Mouse (Mus musculus): ENCODE measurements around the gene Trim61. TPM values are rescaled to one million over a fixed set of nuclear protein-coding genes. Genes with fewer than 3 reads are reported as not detected.
"Not testable (repeated sequence)": the region's sequence is repeated elsewhere in the genome, so short reads cannot be mapped to it uniquely, and the experiment has no call there.

Gene Trim61
- not detected for total RNA-seq (2021)
- long read RNA-seq, experiment 1 = 0 reads
- long read RNA-seq, experiment 2 = 0 reads

GRCm38 (mm10) chr8:65018423-65018822 lies at the start of gene Trim61, which contains the start of gene Trim60:
Gene Trim61 (minus strand): TSS chr8:65018523.
Gene Trim60 (minus strand): TSS chr8:65018584.
- no peak for DNase-seq

GRCm38 (mm10) chr8:65067694-65068472 lies 49.6 kb upstream of the Trim61 start:
- DNase-seq = no peak

DNA sequence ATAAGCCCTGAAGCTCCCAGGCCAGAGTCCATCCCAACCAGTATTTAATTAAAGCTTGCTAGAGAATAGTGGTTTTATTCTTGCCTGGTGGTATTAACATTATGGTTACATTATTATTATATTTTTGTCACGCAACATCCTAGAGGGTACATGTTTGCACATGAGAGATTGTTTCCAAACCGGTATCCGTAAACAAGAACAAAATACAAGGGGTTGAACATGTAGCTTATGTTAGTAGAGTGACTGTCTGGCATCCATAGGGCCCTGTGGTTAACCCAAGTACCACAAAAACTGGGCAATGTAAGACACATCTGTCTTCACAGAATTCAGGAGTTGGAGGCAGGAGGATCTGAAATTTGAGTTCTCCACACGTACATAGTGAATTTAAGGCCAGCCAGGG lies 48.7 kb upstream of the Trim61 start:
- DNase-seq = no peak

DNA sequence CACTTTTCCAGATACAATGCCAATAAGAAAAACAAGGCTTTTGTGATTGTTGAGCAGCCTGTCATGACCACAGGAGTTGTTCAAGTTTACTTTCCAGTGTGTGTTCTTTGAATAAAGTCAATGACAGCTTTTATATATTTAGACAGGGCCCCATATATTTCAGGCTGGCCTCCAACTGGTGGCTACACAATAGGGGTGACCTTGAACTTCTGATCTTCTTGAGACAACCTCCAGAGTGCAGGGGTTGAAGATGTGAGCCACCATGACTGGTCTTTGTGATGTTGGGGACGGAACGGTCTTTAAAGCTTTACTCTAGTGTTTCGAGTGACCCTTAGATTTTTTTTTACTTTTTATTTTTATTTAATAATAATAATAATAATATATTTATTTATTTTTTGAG lies 47.3 kb upstream of the Trim61 start:
- DNase-seq = no peak

DNA sequence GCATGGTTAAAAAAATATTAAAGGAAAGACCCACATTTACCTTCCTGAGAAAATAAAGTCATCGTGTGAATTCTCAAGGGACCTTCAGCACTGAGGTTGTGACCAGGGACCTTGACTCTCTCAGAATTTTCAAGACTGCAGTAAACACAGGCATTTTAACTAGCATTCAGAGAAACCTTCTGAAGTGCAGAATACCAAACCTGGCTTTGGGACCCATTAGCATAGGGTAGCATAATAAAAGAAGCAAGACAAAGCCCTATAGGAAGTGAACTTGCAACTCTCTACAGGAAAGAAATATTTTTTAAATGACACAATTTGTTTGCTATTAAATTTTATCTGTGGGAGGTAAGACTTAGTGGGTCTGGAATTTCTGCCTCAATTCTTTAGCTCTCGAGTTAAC lies 45.7 kb upstream of the Trim61 start:
- no peak for DNase-seq

- DNase-seq = no peak
Measured at GRCm38 (mm10) chr8:65062195-65062594, 43.9 kb upstream of the Trim61 start.

DNA sequence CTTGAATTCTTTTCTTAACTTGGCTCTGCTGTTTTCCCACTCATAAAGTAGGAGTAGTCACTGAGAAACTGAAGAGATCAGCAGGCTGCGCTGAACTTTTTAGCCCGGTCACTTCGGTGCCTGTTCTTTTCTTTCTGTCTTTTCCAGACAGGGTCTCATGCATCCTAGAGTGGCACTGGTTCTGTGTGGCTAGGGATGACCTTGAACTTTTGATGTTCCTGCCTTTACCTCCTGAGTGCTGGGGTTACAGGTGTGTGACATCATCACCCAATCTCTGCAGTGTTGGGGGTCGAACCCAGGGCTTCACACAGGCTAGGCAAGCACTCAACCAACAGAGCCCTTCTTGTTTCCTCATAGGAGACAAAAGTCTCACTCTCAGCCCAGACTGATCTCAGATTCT lies 38.4 kb upstream of the Trim61 start:
- no peak for DNase-seq

DNA sequence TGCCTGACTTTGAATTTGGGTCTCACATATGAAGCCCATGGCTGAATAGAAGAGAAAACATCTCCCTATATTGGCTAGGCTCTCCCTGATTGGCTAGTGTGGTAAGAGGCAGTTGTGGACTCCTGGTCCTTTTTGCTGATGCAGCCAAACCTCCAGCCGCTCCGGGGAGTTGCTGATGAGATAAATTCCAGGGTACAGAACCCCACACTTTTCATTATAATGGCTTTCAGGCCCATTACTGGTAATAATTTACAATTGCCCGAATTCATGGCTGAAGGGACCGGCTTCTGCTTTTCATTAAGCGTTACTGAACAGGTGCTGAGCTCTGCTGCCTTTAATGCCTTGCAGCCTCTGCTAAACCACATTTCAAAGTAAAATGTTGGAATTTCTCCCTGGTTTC lies 35.6 kb upstream of the Trim61 start:
- DNase-seq = no peak

- no peak for DNase-seq
Measured at GRCm38 (mm10) chr8:65053554-65053953, 35.2 kb upstream of the Trim61 start.

DNA sequence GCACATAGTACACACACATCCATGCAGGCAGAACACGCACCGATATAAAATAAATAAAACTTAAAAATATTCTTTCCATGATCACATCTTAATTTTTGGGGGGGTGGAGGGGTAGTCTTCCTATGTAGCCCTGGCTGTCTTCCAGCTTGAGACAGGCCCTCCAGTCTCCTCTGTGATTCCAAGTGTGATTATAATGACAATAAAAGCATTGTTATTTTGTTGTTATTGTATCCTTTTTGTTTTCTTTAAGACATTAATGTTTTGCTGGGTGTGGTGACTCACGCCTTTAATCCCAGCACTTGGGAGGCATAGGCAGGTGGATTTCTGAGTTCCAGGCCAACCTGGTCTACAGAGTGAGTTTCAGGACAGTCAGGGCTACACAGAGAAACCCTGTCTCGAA lies 29.5 kb upstream of the Trim61 start:
- no peak for DNase-seq

GRCm38 (mm10) chr8:65047193-65047592 lies 28.9 kb upstream of the Trim61 start:
- no peak for DNase-seq

GRCm38 (mm10) chr8:65046565-65046964 lies 28.2 kb upstream of the Trim61 start:
- no peak for DNase-seq

- DNase-seq = peak; percentile 40
Measured at GRCm38 (mm10) chr8:65037117-65037533, 18.8 kb upstream of the Trim61 start, which contains the start of gene Apela. Gene Apela (minus strand): TSS chr8:65037336.

DNA sequence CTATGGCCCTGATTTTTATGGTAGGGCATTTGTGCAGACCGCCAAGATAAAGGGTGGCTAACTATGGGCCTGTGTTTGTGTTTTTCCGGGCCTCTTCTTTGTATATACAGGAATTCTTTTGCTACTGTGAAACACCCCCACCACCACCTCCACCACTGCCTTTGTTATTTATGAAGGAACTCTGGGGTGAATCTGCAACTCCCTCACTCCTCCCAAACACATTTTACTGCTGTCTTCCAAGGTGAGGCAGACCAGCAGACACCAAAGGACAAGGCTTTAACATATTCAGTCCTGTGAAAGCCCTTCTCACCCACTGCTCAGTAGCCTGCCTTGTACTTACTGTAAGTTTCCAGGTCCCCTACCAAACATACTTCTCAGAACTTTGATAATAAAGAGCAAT lies 15.8 kb upstream of the Trim61 start:
- DNase-seq = no peak

DNA sequence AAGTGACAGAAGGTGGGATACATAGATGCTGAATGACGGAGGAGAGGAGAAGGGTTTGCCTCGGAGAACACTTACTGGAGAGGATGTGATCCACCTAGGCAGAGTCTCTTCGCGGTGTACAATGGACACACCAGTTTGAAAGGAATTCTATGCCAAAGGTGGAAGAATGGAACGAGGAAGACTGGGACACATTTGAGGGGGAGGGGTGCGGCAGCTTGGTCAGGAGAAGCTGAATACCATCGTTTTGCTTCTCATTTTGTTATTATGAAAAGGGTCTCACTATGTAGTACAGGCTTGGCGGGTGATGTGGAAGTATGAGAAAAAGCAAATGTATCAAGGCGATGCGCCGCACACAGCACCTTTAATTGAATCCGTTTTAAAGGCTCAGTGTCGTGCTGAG lies 14.7 kb upstream of the Trim61 start:
- DNase-seq = no peak

DNA sequence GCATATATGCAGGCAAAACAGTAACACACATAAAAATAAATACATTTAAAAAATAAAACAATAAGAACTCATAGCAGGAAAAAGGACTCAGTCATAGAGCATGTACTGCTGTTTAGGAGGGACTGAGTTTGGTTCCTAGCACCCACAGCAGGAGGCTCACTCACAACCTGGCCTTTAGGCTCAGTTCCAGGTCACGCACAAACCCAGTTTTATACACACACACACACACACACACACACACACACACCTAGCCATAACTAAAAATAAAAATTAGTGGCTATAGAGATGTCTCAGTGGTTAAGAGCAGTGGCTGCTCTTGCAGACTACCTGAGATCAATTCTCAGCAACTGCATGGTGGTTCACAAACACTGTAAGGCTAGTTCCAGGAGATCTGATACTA lies 13.8 kb upstream of the Trim61 start:
- no peak for DNase-seq

- no peak for DNase-seq
Measured at GRCm38 (mm10) chr8:65030735-65031485, 12.6 kb upstream of the Trim61 start.

- no peak for DNase-seq
Measured at GRCm38 (mm10) chr8:65029776-65030175, 11.5 kb upstream of the Trim61 start.

- DNase-seq = no peak
Measured at GRCm38 (mm10) chr8:65028959-65029686, 10.8 kb upstream of the Trim61 start.

DNA sequence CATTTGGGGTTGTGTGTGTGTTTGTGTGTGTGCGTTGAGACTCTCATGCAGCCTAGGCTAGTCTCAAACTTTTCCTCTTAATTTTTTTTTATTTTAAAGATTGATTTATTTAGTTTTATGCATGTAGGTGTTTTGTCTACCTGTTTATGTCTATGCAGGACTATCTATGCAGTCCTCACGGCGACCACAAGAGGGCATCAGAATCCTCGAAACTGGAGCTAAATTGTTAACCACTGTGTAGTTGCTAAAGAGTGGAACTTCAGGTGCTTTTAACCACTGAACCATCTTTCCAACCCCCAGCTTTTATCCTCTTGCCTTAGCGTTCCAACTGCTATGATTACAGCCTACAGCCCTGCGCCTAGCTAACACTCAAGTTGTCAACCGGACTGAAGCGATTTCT lies 4.2 kb upstream of the Trim61 start:
- DNase-seq = peak; percentile 56 to 74

DNA sequence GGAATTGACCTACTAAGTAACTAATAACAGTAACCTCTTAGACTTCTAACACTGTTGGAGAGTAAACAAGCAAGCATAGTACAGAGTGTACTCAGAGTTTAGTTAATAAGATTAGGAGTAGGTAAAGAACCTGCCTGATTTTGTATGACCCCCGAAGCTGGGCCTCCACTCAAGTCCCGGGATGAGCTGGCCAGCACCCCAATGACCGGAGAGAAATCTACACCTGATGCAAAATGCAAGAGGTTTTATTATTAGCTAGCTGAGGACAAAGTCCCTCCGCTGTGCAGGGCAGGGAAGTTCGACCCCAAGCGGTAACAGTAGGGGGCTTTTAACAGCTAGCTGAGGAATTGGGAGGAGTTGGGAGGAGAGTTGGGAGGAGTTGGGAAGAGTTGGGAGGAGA lies 10.7 kb downstream of the Trim61 start:
- not testable (repeated sequence) for DNase-seq

- no peak for DNase-seq
Measured at GRCm38 (mm10) chr8:64998806-64999365, 19.4 kb downstream of the Trim61 start.
